In genomic region chr13:56155048-56155447, GRCm38 (mm10) we compare ENCODE assay signal across 15 mouse cellular contexts. TPM values are rescaled to one million over a fixed set of nuclear protein-coding genes. Genes with fewer than 3 reads are reported as not detected.
DNase-seq lines count a peak whose midpoint lies in the region; ATAC-seq and TF ChIP-seq lines count a peak whose summit lies in the region.
"Had no signal": no experiment of that assay in that cellular context is flagged by ENCODE, and none has a peak within 500 bp of the region (broad histone marks: within the 10 kb centered on the region; RNA-seq: fewer than 3 reads in every experiment).

No protein-coding gene starts in this region.

- 84% methylated on average over 5 of the region's 5 CpGs for WGBS in forebrain, embryonic 10.5 days
- 57% methylated on average over 5 of the region's 5 CpGs for WGBS in forebrain, embryonic 15.5 days
- 26% methylated on average over 5 of the region's 5 CpGs for WGBS in heart, embryonic 11.5 days (ENCODE audit: insufficient replicate concordance)
- WGBS in limb, embryonic 11.5 days, result 13% methylated on average over 5 of the region's 5 CpGs
- 52% methylated on average over 5 of the region's 5 CpGs for whole genome bisulfite sequencing in lung, adult 2 months

- H3K4me3 ChIP-seq in forebrain, embryonic 10.5 days, result no peak overlapping the region
- no peak overlapping the region for H3K4me3 ChIP-seq in forebrain, embryonic 15.5 days
- H3K4me3 ChIP-seq in heart, embryonic 11.5 days (ENCODE audit: low read depth, low read length), result no peak overlapping the region
- no peak overlapping the region for H3K4me3 ChIP-seq in limb, embryonic 11.5 days (ENCODE audit: low read depth, low read length)
- no peak overlapping the region for H3K4me3 ChIP-seq in lung, adult 2 months (replicated peaks; ENCODE audit: extremely low read depth, low read depth, low read length)
- H3K4me3 ChIP-seq: forebrain, embryonic 13.5 days; left cerebral cortex, adult 2 months had no signal

- ATAC-seq in forebrain, embryonic 15.5 days (replicated peaks), result no peak
- ATAC-seq in heart, embryonic 11.5 days (replicated peaks; ENCODE audit: insufficient number of reproducible peaks, low FRiP score, low TSS enrichment), result no peak
- no peak for ATAC-seq in limb, embryonic 11.5 days (ENCODE audit: insufficient number of reproducible peaks, low FRiP score, low TSS enrichment, low read depth)
- ATAC-seq: forebrain, embryonic 13.5 days; hindbrain, embryonic 16.5 days; Patski had no signal

- no peak for DNase-seq in forebrain, embryonic 10.5 days (ENCODE audit: extremely low spot score, low spot score)
- DNase-seq in adipocyte (ENCODE audit: low spot score), result peak; percentile 29
- DNase-seq in limb, embryonic 11.5 days (ENCODE audit: low spot score), result peak; percentile 55
- no peak for DNase-seq in layer of hippocampus, adult 11-12 months (ENCODE audit: low spot score)
- DNase-seq in ovary, postnatal 36 days (ENCODE audit: low spot score), result no peak
- no peak for DNase-seq in lung, adult 2 months
- DNase-seq: cerebellum, adult 9-10 months; midbrain, embryonic 14.5 days had no signal

- peaks cover 49% of the 10 kb centered on the region for H3K4me1 ChIP-seq in forebrain, embryonic 10.5 days
- peaks cover 6% of the 10 kb centered on the region; the same call in 1 of the 2 replicates for H3K4me1 ChIP-seq in forebrain, embryonic 15.5 days
- H3K4me1 ChIP-seq in heart, embryonic 11.5 days (ENCODE audit: control insufficient read depth, insufficient read depth, low read length), result peaks cover 23% of the 10 kb centered on the region
- H3K4me1 ChIP-seq in limb, embryonic 11.5 days (ENCODE audit: control insufficient read depth, insufficient read depth, low read length), result peaks cover 44% of the 10 kb centered on the region
- H3K4me1 ChIP-seq in lung, adult 2 months (ENCODE audit: control insufficient read depth, insufficient read depth, low read length), result peaks cover 3% of the 10 kb centered on the region; the same call in 1 of the 2 replicates
- H3K4me1 ChIP-seq: forebrain, embryonic 13.5 days had no signal

- H3K4me2 ChIP-seq in forebrain, embryonic 15.5 days (replicated peaks), result no peak overlapping the region
- no peak overlapping the region for H3K4me2 ChIP-seq in heart, embryonic 11.5 days
- H3K4me2 ChIP-seq in limb, embryonic 11.5 days (ENCODE audit: low read depth, severe bottlenecking), result no peak overlapping the region
- H3K4me2 ChIP-seq: forebrain, embryonic 13.5 days had no signal

- H3K36me3 ChIP-seq in forebrain, embryonic 10.5 days (replicated peaks), result no peaks in the 10 kb centered on the region
- no peaks in the 10 kb centered on the region for H3K36me3 ChIP-seq in forebrain, embryonic 15.5 days
- no peaks in the 10 kb centered on the region for H3K36me3 ChIP-seq in heart, embryonic 11.5 days (ENCODE audit: control insufficient read depth, insufficient read depth, low read length)
- no peaks in the 10 kb centered on the region for H3K36me3 ChIP-seq in limb, embryonic 11.5 days (ENCODE audit: control insufficient read depth, insufficient read depth, low read length)

- H3K27me3 ChIP-seq in forebrain, embryonic 10.5 days (ENCODE audit: poor library complexity, severe bottlenecking), result peaks cover 5% of the 10 kb centered on the region
- no peaks in the 10 kb centered on the region for H3K27me3 ChIP-seq in forebrain, embryonic 15.5 days
- H3K27me3 ChIP-seq in heart, embryonic 11.5 days (ENCODE audit: control insufficient read depth, insufficient read depth, low read length), result no peaks in the 10 kb centered on the region
- no peaks in the 10 kb centered on the region for H3K27me3 ChIP-seq in limb, embryonic 11.5 days (ENCODE audit: control insufficient read depth, insufficient read depth, low read length)
- H3K27me3 ChIP-seq: forebrain, embryonic 13.5 days had no signal

- H3K9me3 ChIP-seq in forebrain, embryonic 10.5 days, result no peaks in the 10 kb centered on the region
- H3K9me3 ChIP-seq in forebrain, embryonic 15.5 days, result no peaks in the 10 kb centered on the region
- H3K9me3 ChIP-seq in heart, embryonic 11.5 days (replicated peaks; ENCODE audit: control insufficient read depth, low read length), result no peaks in the 10 kb centered on the region
- H3K9me3 ChIP-seq in limb, embryonic 11.5 days (ENCODE audit: control insufficient read depth, low read length), result no peaks in the 10 kb centered on the region
- H3K9me3 ChIP-seq: forebrain, embryonic 13.5 days had no signal

- no peak overlapping the region for H3K9ac ChIP-seq in forebrain, embryonic 15.5 days (replicated peaks)
- H3K9ac ChIP-seq in heart, embryonic 11.5 days (ENCODE audit: low read depth, low read length), result no peak overlapping the region
- H3K9ac ChIP-seq in limb, embryonic 11.5 days (ENCODE audit: low read length), result no peak overlapping the region
- H3K9ac ChIP-seq: forebrain, embryonic 13.5 days had no signal

- TF ChIP-seq CTCF in lung, adult 2 months (IDR thresholded peaks at IDR 0.05; ENCODE audit: insufficient read depth, low read length), result no peak

- TF ChIP-seq POLR2A in lung, adult 2 months (IDR thresholded peaks at IDR 0.05; ENCODE audit: borderline replicate concordance, extremely low read depth, low read depth, low read length), result no peak

- 0 out of 2 replicates have a peak overlapping the region, but pooled peaks have one; percentile 35 for H3K27ac ChIP-seq in forebrain, embryonic 10.5 days
- H3K27ac ChIP-seq in forebrain, embryonic 15.5 days (replicated peaks), result no peak overlapping the region
- peak overlapping the region; percentile 79 for H3K27ac ChIP-seq in heart, embryonic 11.5 days (ENCODE audit: low read depth, low read length)
- peak overlapping the region; percentile 87 for H3K27ac ChIP-seq in limb, embryonic 11.5 days (replicated peaks; ENCODE audit: low read depth, low read length)
- H3K27ac ChIP-seq: forebrain, embryonic 13.5 days; left cerebral cortex, adult 2 months had no signal

RNA-seq across cellular contexts. Expression of gene H2afy, which starts 18.9 kb away (rescaled TPM):
- polyA plus RNA-seq in forebrain, embryonic 10.5 days (2016; fragmentation: Nextera tagmentation; extraction: Ambion mirVana), result 554 and 558 TPM in 2 replicates
- 424 and 456 TPM in 2 replicates for polyA plus RNA-seq in forebrain, embryonic 15.5 days (2015; fragmentation: Nextera tagmentation; extraction: Ambion mirVana)
- polyA plus RNA-seq in heart, embryonic 11.5 days (2014; fragmentation: Nextera tagmentation; extraction: Ambion mirVana), result 154 and 162 TPM in 2 replicates
- polyA plus RNA-seq in limb, embryonic 11.5 days (2014; fragmentation: Nextera tagmentation; extraction: Ambion mirVana), result 726 and 743 TPM in 2 replicates
- 85.2 and 110 TPM in 2 replicates for polyA plus RNA-seq in lung, adult 2 months (2012; rRNA removed)

RNA-seq across cellular contexts. Expression of gene Tifab, which starts 23.6 kb away (rescaled TPM):
- polyA plus RNA-seq in forebrain, embryonic 10.5 days (2016; fragmentation: Nextera tagmentation; extraction: Ambion mirVana), result 0.97 and 1.2 TPM in 2 replicates
- polyA plus RNA-seq in forebrain, embryonic 15.5 days (2015; fragmentation: Nextera tagmentation; extraction: Ambion mirVana), result 0.87 and 1.0 TPM in 2 replicates
- 0.33 and 0.55 TPM in 2 replicates for polyA plus RNA-seq in heart, embryonic 11.5 days (2014; fragmentation: Nextera tagmentation; extraction: Ambion mirVana)
- polyA plus RNA-seq in limb, embryonic 11.5 days (2014; fragmentation: Nextera tagmentation; extraction: Ambion mirVana), result 0.27 and 0.52 TPM in 2 replicates
- polyA plus RNA-seq in lung, adult 2 months (2012; rRNA removed), result 9.2 and 13.9 TPM in 2 replicates
- polyA plus RNA-seq: C2C12, Patski had no signal

Comparison
In these comparisons a context has a peak if more than half of its experiments do, and no peak if none do; other contexts are left out.
1. DNase-seq: peak in adipocyte (single experiment) and limb, embryonic 11.5 days (single experiment); none in forebrain, embryonic 10.5 days (single experiment), layer of hippocampus, adult 11-12 months (single experiment), ovary, postnatal 36 days (single experiment) and lung, adult 2 months (single experiment).